Mouse (Mus musculus) hematopoietic stem cell, adult 5-6 weeks (primary cell): Measurements from ENCODE around the gene Gpr153. TPM values are rescaled to one million over a fixed set of nuclear protein-coding genes. Genes with fewer than 3 reads are reported as not detected.

ENCODE experiments used
- ATAC-seq, 2 experiments: fragments of 125-278 bp in 1 of 2; replicated peaks in 1 of 2; 2 replicates each; pipeline ENCODE4 v1.8.0; 2016 to 2017; ENCODE audit warnings: inconsistent platforms in 2 of 2, mild to moderate bottlenecking in 2 of 2, moderate number of reproducible peaks in 2 of 2, low read depth in 1 of 2, moderate TSS enrichment in 1 of 2; ENCODE audit not compliant: low FRiP score in 2 of 2, poor library complexity in 2 of 2, severe bottlenecking in 2 of 2, insufficient read depth in 1 of 2, low TSS enrichment in 1 of 2
- total RNA-seq: library from RNA; stranded (forward); fragments of 172-1452, 232-1000 nt; gene quantifications from 2 replicates; pipeline ENCODE4 v1.2.3, GENCODE M21; 2017

Gene Gpr153
- total RNA-seq, 1 experiment from 2014 or later = not detected

DNA sequence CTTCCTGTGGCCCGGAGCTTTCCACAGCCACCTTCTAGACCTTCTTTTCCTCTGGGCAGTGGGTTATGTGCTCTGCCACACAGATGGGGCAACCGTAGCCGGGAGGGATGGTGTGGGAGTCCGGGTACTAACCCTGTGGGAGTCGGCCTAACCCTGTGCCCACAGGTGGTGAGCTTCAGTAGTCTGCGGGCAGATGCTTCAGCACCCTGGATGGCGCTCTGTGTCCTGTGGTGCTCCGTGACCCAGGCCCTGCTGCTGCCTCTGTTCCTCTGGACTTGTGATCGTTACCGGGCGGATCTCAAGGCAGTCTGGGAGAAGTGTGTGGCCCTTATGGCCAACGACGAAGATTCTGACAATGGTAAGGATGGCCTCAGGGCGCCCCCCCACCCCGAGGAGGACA, 7.6 kb downstream of the Gpr153 start:
- ATAC-seq = no peak

DNA sequence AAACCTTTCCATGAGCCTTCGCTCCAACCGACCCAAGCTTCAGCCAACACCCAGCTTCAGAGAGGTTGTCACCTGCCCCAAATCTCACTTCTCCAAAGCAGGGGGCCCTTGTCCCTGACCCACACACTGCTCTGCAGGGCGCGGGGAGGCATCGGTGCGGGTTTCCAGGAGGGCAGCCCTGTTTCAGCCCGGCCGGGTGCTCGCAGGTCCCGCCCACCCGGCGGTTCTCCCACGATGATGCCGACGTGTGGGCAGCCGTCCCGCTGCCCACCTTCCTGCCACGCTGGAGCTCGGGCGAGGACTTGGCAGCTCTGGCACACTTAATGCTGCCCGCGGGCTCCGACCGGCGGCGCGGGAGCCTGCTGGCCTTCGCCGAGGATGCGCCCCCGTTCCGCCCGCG, 8.7 kb downstream of the Gpr153 start:
- ATAC-seq = no peak

DNA sequence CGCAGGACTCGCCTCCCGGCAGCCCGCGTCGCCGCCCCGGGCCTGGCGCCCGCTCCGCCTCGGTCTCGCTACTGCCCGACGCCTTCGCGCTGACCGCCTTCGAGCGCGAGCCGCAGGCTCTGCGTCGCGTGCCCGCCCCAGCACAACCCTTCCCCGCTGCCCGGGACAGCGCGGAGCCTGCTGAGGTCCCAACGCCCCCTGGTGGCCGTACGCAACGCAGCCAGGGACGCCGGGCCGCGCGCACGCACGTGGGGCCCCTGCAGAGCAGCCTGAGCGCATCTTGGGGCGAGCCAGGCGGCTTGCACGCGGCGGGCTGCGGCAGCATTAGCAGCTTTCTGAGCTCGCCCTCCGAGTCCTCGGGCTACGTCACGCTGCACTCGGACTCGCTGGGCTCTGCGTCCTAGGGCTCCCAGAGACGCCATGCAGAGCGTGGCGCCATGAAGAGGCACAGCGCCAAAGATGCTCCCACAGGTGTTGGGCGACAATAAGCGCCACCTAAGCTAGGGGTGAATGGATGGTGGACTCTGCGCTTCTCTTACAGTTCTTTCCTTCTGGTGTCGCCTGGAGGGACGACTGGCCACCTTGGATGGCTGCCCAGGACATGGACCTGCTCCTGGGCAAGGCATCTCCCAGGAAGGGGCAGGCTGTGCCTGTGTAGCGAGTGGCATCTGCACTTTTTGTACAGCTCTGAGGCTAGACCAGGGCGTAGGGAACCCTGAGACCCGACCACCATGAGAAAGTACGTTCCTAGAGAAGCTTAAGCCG, 9.3 kb downstream of the Gpr153 start:
- peak; percentile 63 to 78 for ATAC-seq

DNA sequence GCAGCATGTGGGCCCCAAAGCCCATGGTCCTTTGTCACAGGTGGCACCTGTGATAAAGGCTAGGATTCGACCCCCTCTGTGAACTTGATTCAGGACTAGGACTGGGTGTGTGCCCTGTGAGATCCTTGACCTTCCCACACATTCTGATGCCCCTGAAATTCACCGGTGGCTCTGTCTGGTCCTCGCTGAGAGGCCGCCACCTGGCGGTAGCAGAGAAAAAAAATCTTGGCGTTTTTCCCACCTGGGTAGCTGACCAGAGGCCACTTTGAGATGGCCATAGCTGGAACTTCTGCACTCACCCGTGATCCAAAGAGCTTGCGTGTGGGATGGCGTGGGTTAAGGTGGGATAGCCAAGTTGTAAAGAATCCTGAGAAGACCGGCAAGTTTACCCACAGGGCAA, 11.5 kb downstream of the Gpr153 start:
- ATAC-seq = no peak; a peak in 1 of 4 replicates

DNA sequence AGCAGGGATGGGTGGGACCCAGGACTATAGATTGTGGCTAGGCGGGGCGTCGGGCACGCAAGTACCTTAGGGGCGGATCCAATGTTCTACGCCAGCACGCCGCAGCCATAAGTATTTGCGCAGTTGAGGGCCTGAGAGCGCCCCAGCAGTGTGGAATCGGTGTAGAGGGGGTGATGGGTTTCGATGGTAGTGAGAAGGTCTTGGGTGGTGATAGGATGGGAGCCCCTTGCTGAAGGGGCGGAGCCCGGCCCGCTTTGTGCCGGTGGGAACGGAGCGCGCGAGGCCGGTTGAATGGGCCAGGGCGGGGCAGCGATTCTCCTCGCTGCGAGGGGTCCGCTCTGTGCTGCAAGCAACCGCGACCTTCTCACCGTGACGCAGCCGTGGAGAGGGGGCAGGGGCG, 12.2 kb downstream of the Gpr153 start:
- ATAC-seq = no peak

DNA sequence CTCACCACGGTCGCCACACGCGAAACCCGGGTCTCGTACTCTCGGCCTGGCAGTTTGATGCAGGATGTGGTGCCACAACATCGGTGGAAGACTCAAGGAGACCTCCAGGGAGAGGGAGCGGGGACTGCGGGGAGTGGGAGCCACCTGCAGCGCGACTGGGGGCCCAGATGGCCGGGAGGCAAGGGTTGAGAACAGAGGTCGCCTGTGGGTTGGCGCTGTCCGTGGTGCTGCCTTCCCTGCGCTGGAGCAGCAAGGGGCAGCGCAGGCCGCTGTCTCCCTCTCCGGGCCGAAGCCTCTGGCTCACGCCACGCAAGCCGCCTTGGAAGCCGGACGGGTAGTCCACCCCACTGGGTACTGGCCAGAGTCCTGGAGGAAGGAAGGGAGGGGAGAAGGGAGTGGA, 12.9 kb downstream of the Gpr153 start:
- peak; percentile 53 to 57 for ATAC-seq

DNA sequence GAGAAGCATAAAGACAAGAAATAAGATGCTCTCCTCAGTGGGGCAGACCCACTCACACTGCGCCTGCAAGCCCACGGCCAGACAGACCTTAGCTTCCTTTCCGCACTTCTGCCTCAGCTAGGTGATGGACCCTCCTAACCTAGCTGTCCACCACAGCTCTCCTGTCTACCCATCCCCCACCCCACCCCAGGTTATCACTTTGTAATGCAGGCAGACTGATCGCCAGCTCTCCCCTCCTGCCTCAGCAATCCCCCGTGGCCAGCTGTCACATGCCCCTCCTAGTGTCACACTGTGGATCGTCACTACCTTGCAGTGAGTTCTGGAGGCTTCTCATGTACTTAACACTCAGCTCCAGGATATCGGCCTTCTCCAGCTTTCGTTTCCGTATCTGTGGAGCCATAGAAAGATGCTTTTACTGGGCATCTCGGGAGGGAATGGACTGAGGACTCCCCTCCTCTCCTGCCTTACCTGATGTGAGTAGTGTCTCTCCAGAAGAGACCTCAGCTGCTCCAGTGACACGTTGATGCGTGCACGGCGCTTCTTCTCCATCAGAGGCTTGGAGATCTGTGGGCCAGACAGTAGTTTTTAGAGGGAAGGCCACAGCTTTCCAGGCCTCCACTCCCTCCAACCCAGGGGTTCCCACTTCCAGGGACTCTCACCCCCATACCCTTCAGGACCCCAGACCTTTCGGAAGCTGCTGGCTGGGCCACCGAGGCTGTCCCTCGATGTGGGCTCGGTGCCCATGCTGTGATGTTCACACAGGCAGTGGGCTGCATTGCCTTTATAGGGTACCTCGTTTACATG, 13.5 kb downstream of the Gpr153 start:
- no peak for ATAC-seq

DNA sequence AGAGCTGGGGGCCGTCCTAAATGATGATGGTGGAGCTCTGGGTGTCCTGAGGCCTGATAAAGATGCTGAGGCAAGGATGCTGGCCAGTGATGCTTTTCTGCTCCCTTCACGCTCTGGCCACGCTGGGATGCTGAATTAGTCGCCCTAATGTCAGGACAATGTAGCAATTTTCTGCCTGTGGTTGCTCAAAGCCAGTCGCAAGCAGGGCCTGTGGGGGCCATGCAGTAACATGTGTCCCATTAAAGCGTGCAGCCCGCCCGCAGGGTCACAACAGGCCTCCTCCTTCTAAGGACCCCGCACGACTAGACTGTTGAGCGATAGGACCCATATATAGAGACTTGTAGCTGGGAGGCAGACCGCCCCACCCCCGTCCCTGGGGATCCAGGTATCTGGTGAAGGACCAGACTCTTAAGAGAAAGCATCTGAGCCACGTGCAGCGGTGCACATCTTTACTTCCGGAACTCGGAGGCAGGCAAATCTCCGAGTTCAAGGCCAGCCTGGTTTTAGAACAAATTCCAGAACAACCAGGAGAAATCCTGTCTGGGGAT, 14.4 kb downstream of the Gpr153 start:
- no peak for ATAC-seq

DNA sequence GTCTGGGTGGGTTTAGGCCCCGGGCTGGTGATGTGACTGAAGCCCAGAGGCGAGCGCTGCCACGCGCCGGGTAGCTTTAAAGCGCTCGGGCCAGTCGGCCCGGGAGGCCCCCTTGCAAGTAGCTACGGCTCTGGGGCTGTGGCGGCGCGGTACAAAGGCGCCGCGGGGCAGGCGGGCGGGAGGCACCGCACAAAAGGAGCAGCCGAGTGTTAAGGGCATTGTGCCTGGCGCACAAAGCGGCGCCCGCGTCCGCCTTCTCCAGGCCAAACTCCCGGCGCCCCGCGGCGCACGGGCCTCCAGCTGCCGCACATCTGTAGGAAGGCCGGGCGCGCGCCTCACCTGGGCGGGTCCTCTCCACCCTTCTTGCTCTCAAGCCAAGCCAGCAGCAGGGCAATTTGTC, 16.4 kb downstream of the Gpr153 start:
- ATAC-seq = no peak

DNA sequence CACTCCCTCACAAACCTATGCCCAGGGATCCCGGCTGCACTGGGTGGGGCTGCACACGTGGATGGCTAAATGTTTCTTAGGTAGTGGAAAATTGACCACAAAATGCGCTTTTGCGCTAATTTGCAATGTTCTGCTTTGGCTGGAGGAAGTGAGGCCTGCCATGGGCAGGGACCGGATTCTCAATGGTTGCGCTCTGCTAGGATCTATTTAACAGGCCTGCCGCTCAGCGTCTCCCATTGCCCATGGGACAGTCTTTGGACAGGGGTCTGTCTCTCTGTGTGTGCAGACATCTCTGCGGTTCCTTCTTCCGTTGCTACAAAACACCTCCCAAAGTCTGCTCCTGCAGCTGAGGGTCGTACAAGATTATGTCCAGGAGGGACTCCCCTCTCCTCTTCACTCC, 17.0 kb downstream of the Gpr153 start:
- no peak for ATAC-seq

DNA sequence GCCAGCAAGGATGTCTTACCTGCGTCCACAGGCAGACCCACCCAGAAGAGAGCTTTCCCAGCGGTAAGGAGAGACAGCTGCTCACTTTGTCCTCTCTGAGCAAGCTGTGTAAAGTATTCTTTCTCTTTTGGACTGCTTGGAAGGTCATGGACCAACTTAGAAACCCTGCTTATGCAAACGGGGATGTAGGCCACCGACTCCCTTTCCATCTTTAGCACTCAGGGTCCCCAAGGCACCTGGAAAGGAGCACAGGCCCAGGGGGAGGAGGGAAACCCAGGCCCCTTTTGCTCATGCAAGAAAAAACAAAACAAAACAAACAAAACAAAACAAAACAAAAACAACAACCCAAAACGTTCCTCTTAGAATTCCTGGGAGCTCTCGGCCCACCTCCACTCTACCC, 17.5 kb downstream of the Gpr153 start, which contains the start of gene Hes3:
TSS of gene Hes3 (minus strand) at position 101 of the 400 bp plus-strand sequence.
- no peak for ATAC-seq

DNA sequence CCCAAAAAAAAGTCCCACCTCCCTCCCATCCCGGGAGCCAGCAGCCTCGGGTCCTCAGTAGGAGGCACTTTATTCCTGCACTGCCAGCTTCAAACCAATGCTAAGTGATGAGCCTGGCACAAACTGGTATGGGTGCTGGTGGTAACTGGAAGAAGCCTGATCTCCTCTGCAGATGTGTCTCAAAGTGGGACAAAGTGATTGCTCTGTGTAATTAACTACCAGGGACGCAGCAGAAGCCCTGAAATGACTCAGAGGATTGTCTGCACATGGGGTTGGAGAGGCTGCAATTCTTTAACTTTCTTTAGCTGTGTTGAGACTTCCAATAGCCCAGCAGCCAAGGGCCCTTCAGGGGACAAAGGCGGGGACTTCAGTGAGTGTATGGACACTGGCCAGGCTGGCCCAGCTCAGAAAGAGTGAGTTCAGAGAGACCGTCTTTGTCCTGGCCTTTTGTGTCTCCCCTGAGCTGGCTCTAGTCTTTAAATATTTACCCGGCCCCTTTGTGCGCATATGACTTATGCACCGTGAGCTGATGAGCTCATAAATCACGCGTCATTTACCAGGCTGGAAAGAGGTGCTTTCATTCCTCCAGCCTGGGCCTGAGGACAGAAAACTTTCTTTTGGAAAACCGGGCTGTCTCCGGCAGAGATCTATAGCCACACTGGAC, 18.2 kb downstream of the Gpr153 start:
- no peak for ATAC-seq

DNA sequence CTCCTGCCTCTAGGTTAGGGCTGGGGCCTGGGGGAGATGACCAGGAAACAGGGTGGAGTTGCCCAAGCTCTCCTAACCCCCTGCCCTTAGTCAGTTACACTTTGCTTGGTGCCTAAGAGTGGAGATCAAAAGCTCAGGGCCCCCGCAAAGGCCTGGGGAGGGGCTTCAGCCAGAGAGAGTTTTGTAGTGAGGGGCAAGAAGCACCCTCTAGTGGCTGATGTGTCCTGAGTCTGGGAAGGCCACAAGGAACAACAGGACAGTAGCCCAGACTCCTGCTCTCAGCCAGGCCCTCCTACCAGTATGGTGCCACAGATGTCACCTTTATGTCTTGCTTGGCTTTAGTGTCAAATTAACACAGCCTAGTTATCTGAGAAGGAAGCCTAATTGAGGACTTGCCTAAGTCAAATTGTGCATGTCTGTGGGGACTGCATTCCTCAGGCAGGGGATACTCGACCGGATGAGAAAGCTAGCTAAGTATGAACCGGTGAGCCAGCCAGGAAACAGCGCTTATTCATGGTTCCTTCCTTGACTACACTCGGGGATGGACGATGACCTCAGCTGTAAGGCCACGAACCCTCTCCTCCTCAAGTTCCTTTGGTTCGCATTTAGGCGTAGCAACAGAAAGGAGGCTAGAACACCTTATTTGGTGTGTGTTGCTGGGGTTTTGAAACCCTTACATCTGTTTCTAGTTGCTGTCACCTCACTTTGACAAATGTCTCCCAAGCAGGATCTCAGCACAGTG, 20.3 kb downstream of the Gpr153 start:
- no peak for ATAC-seq

DNA sequence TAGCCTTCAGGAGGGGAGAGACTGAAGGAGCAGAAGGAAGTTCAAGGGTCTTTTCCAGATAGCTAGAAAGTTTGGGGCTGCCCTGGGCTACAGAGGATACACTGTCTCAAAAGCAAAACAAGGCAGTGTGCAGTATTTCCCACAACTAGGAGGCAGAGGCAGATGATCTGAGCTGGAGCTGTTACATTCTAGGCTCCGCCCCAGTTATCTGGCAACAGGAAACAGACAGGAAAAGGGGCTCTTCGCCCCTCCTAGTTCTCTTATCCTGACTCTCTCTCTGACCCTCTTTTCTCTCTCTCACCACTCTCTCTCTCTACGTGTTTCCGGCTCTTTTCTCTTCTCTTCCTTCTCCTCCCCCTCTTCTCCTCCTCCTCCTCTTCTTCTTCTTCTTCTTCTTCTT, 21.9 kb downstream of the Gpr153 start:
- ATAC-seq = no peak

DNA sequence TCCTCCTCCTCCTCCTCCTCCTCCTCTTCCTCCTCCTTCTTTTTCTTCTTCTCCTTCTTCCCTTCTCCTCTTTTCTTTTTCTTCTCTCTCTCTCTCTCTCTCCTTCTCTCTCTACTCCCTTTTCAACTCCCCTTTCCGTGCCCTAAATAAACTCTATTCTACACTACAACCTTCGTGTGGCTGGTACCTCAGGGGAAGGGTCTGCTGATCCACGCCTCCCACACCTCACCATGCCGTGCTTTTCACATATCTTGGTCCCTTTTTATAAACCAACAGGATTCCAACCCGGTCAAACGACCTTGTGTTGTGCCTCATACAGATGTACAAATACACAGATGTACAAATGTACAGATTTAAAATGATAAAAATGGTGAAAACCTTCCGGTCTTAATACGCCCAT, 22.3 kb downstream of the Gpr153 start:
- ATAC-seq = no peak; a peak in 1 of 4 replicates

DNA sequence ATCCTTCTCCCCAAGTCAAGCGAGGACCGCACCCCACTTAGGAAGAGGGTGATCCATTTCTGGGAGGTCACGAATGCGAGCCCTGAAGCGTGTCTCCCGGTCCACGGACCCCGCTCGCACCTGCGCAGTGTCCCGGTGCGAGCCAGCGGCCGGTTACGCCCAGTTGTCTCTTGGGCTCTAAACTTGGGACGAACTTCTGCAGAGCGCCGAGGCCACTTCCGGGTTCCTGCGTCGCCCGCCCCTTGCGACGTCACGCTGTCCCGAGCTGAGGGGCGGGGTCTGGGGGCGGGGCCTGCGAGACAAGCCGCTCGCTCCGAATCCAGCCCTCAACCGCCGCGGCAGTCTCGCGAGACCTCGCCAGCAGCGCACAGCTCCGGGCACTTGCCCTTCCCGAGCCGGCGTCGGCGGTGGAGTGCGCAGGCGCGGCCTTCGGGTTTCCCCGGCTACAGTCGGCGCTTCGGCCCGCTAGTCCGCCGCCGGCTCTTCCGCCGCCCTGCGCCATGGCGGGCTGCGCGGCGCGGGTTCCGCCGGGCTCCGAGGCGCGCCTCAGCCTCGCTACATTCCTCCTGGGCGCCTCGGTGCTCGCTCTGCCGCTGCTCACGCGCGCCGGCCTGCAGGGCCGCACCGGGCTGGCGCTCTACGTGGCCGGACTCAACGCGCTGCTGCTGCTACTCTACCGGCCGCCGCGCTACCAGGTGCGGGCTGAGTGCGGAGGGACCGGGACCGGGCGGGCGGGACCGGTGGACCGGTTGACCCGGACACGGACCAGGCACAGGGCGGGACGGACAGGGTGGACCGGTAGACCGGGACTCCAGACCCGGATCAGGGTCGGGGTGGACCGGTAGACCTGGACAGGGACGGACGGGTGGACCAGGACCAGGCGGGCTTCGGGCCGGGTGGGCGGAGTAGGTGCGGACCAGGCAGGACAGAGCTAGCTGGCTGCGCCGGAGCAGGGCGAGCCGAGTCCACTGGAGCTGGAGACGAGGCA, 23.1 kb downstream of the Gpr153 start, which contains the start of gene Icmt:
TSS of gene Icmt (plus strand) at position 354 of the 988 bp plus-strand sequence.
- peak; percentile 82 to 87 for ATAC-seq
